Mouse (Mus musculus) liver, adult (tissue): ENCODE results near the gene Zfp689.
"Not testable (repeated sequence)": the region's sequence is repeated elsewhere in the genome, so short reads cannot be mapped to it uniquely, and the experiment has no call there.

Experiments used
- GATA4 ChIP-seq: IDR thresholded peaks from 2 replicates; pipeline ENCODE4 v1.6.1; 2014; ENCODE audit warnings: mild to moderate bottlenecking, low read length; ENCODE audit not compliant: insufficient replicate concordance

Gene Zfp689

GRCm38 (mm10) chr7:127473705-127474104 lies 24.7 kb upstream of the Zfp689 start:
- TF ChIP-seq GATA4: no peak

GRCm38 (mm10) chr7:127472060-127472459 lies 23.1 kb upstream of the Zfp689 start:
- TF ChIP-seq GATA4: no peak

GRCm38 (mm10) chr7:127471646-127472010 lies 22.7 kb upstream of the Zfp689 start:
- TF ChIP-seq GATA4: no peak

- no peak for TF ChIP-seq GATA4
Measured at GRCm38 (mm10) chr7:127470743-127471645, 22.0 kb upstream of the Zfp689 start.

- TF ChIP-seq GATA4: no peak
Measured at GRCm38 (mm10) chr7:127470011-127470715, 21.2 kb upstream of the Zfp689 start.

GRCm38 (mm10) chr7:127466606-127467005 lies 17.6 kb upstream of the Zfp689 start:
- no peak for TF ChIP-seq GATA4

GRCm38 (mm10) chr7:127465191-127465590 lies 16.2 kb upstream of the Zfp689 start:
- TF ChIP-seq GATA4: no peak

- not testable (repeated sequence) for TF ChIP-seq GATA4
Measured at GRCm38 (mm10) chr7:127459311-127459710, 10.4 kb upstream of the Zfp689 start, which contains the start of gene Prr14. Gene Prr14 (plus strand): TSS chr7:127459611.

GRCm38 (mm10) chr7:127454905-127455304 lies 5.9 kb upstream of the Zfp689 start:
- no peak for TF ChIP-seq GATA4

- TF ChIP-seq GATA4: no peak
Measured at GRCm38 (mm10) chr7:127453056-127453455, 4.1 kb upstream of the Zfp689 start.

GRCm38 (mm10) chr7:127449966-127450365 lies 1.0 kb upstream of the Zfp689 start:
- TF ChIP-seq GATA4: no peak

GRCm38 (mm10) chr7:127443976-127444375 lies 5.0 kb downstream of the Zfp689 start:
- no peak for TF ChIP-seq GATA4

- no peak for TF ChIP-seq GATA4
Measured at GRCm38 (mm10) chr7:127437724-127438123, 11.2 kb downstream of the Zfp689 start.

GRCm38 (mm10) chr7:127435206-127435605 lies 13.8 kb downstream of the Zfp689 start:
- TF ChIP-seq GATA4: no peak

GRCm38 (mm10) chr7:127426354-127426753 lies 22.6 kb downstream of the Zfp689 start:
- TF ChIP-seq GATA4: peak; percentile 94

- TF ChIP-seq GATA4: no peak
Measured at GRCm38 (mm10) chr7:127425911-127426310, 23.0 kb downstream of the Zfp689 start.
